Mouse (Mus musculus) ES-E14 (cell line): ENCODE data around the gene Oprd1.

Experiments used
- MAFK ChIP-seq: IDR thresholded peaks from 2 replicates; pipeline ENCODE4 v1.6.1; 2014; ENCODE audit warnings: mild to moderate bottlenecking, low read depth, low read length, inconsistent platforms; ENCODE audit not compliant: insufficient read depth
- ZNF384 ChIP-seq: IDR thresholded peaks from 2 replicates; pipeline ENCODE4 v1.6.1; 2012; ENCODE audit warnings: low read depth, low read length, inconsistent platforms

DNA sequence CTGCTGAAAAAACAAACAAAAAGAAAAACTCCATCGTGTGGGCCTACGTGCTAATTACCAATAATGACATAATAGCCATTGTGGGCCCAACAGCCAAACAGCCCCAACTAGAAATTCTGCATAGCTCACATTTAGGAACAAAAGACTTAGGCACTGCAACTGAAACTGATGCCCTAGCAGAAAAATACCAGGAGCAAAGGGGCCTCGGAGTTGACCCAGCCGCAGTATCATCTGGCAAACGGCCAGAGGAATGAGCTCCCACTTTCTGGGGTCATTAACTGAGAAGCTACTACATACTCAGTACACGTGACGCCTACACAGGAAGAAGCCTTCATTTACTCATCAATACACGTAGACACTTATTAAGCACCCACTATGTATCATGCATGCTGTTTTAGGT is 82.0 kb downstream of the Oprd1 start:
- TF ChIP-seq ZNF384 (no peak), MAFK (no peak)
